Mouse (Mus musculus) heart, postnatal 14 days (tissue): ENCODE data around the gene Ifna13. TPM values are rescaled to one million over a fixed set of nuclear protein-coding genes. Genes with fewer than 3 reads are reported as not detected.

Experiments
- DNase-seq, 2 experiments: peaks; one replicate each; pipeline ENCODE4 v3.0.0; 2021 to 2022
- intact Hi-C: fragments of 180-260 bp; cut with DNase I; formaldehyde crosslinking; loops from one replicate; pipeline ENCODE4 v1.15.1; 2025
- long read RNA-seq, 2 experiments: library from polyadenylated mRNA; stranded (forward); transcript quantifications; one replicate each; pipeline ENCODE4 v2.0.0; 2021
- total RNA-seq, 2 experiments: library from RNA; stranded (reverse); gene quantifications; 2 replicates each; pipeline ENCODE4 v1.2.3; 2021

Ifna13 gene
- total RNA-seq = not detected
- long read RNA-seq, experiment 1 = 0 reads
- long read RNA-seq, experiment 2 = 0 reads

GRCm38 (mm10) chr4:88644359-88644758 lies at the start of gene Ifna13:
TSS of gene Ifna13 (minus strand) at chr4:88644459.
- intact Hi-C loops = no loop called here
- DNase-seq = no peak

- intact Hi-C loops = no loop called here
- DNase-seq = no peak
These were observed 49.1 kb upstream of the Ifna13 start for GRCm38 (mm10) chr4:88693392-88693791.

- no peak for DNase-seq
- intact Hi-C loops = no loop called here
These were observed 48.3 kb upstream of the Ifna13 start for GRCm38 (mm10) chr4:88692537-88692936.

GRCm38 (mm10) chr4:88691259-88691658 lies 47.0 kb upstream of the Ifna13 start, which contains the start of gene Ifnab:
TSS of gene Ifnab (minus strand) at chr4:88691359.
- intact Hi-C loops = no loop called here
- no peak for DNase-seq

- no peak for DNase-seq
- intact Hi-C loops = loop anchor here (5.0 kb wide), 1 partner anchor 133 kb away; the partner anchor contains the start of genes Ifna11 and Ifna7
These were observed 39.6 kb upstream of the Ifna13 start, which contains the start of gene Ifna2 for GRCm38 (mm10) chr4:88683812-88684211. TSS of gene Ifna2 (minus strand) at chr4:88683912.

- DNase-seq = no peak
- intact Hi-C loops = loop anchor here (5.0 kb wide), 1 partner anchor 136 kb away; the partner anchor contains the start of genes Ifna11 and Ifna7
These were observed 37.1 kb upstream of the Ifna13 start for GRCm38 (mm10) chr4:88681353-88681752.

- intact Hi-C loops = loop anchor here (5.0 kb wide), 1 partner anchor 137 kb away; the partner anchor contains the start of genes Ifna11 and Ifna7
These were observed 36.1 kb upstream of the Ifna13 start for GRCm38 (mm10) chr4:88680362-88680761.

GRCm38 (mm10) chr4:88676824-88677223 lies 32.6 kb upstream of the Ifna13 start, which contains the start of gene Ifna16:
TSS of gene Ifna16 (minus strand) at chr4:88676924.
- intact Hi-C loops = no loop called here
- no peak for DNase-seq

More at GRCm38 (mm10) chr4:88680362-88680761, 36.1 kb upstream of the Ifna13 start:
- peak in 1 of 2 experiments; percentile 20 for DNase-seq

- no peak for DNase-seq
- intact Hi-C loops = no loop called here
These were observed 11.2 kb upstream of the Ifna13 start for GRCm38 (mm10) chr4:88655461-88655860.

GRCm38 (mm10) chr4:88653644-88654043 lies 9.4 kb upstream of the Ifna13 start:
- intact Hi-C loops = no loop called here
- no peak for DNase-seq

- intact Hi-C loops = no loop called here
- DNase-seq = no peak
These were observed 1.7 kb downstream of the Ifna13 start for GRCm38 (mm10) chr4:88642526-88642925.

GRCm38 (mm10) chr4:88641077-88641831 lies 3.0 kb downstream of the Ifna13 start:
- intact Hi-C loops = no loop called here
- peak; percentile 97 to 100 for DNase-seq

- intact Hi-C loops = no loop called here
- no peak for DNase-seq
These were observed 3.6 kb downstream of the Ifna13 start for GRCm38 (mm10) chr4:88640704-88641076.

GRCm38 (mm10) chr4:88634311-88634710 lies 9.9 kb downstream of the Ifna13 start, which contains the start of gene C87499:
TSS of gene C87499 (minus strand) at chr4:88634411.
- DNase-seq = no peak
- intact Hi-C loops = no loop called here

GRCm38 (mm10) chr4:88603276-88603675 lies 41.0 kb downstream of the Ifna13 start, which contains the start of gene Ifna12:
TSS of gene Ifna12 (minus strand) at chr4:88603376.
- intact Hi-C loops = no loop called here
- no peak for DNase-seq

Other genes with a start within 250 kb of the Ifna13 start
- 1 to 10 TPM; 5.3 to 5.8 TPM for gene Hacd4, start 205.5 kb downstream of the Ifna13 start, total RNA-seq
- not detected for gene Ifnb1, start 121.7 kb downstream of the Ifna13 start, total RNA-seq
- not detected for gene Ifna15, start 86.2 kb downstream of the Ifna13 start, total RNA-seq
- not detected for gene Ifna14, start 72.7 kb downstream of the Ifna13 start, total RNA-seq
- not detected for gene Ifna9, start 52.1 kb downstream of the Ifna13 start, total RNA-seq
- gene Ifna12, start 41.1 kb downstream of the Ifna13 start, total RNA-seq = not detected
- not detected for gene C87499, start 10.0 kb downstream of the Ifna13 start, total RNA-seq
- gene Ifna16, start 32.5 kb upstream of the Ifna13 start, total RNA-seq = not detected
- not detected for gene Ifna2, start 39.5 kb upstream of the Ifna13 start, total RNA-seq
- gene Ifnab, start 46.9 kb upstream of the Ifna13 start, total RNA-seq = not detected
- 1 to 10 TPM in 1 of 2 experiments, under 1 TPM in 1; 0.22 to 1.0 TPM for gene Gm26566, start 77.3 kb upstream of the Ifna13 start, total RNA-seq
- gene Klhl9, start 78.0 kb upstream of the Ifna13 start, total RNA-seq = 10 to 100 TPM; 73.9 to 75.5 TPM
- gene Gm13271, start 110.4 kb upstream of the Ifna13 start, total RNA-seq = not detected
- not detected for gene Gm13283, start 115.7 kb upstream of the Ifna13 start, total RNA-seq
- not detected for gene Gm13290, start 129.4 kb upstream of the Ifna13 start, total RNA-seq
- not detected for gene Gm13289, start 132.5 kb upstream of the Ifna13 start, total RNA-seq
- not detected for gene Gm13272, start 135.4 kb upstream of the Ifna13 start, total RNA-seq
- gene Ifnz, start 137.7 kb upstream of the Ifna13 start, total RNA-seq = not detected
- gene Gm13276, start 141.2 kb upstream of the Ifna13 start, total RNA-seq = not detected
- gene Gm13277, start 144.2 kb upstream of the Ifna13 start, total RNA-seq = not detected
- not detected for gene Gm13278, start 147.1 kb upstream of the Ifna13 start, total RNA-seq
- gene Gm13275, start 150.0 kb upstream of the Ifna13 start, total RNA-seq = not detected
- gene Gm13279, start 152.9 kb upstream of the Ifna13 start, total RNA-seq = not detected
- under 1 TPM; 0.19 to 0.22 TPM for gene Gm13285, start 155.2 kb upstream of the Ifna13 start, total RNA-seq
- gene Gm13287, start 158.8 kb upstream of the Ifna13 start, total RNA-seq = not detected
- not detected for gene Gm13288, start 161.1 kb upstream of the Ifna13 start, total RNA-seq
- gene Ifna7, start 171.8 kb upstream of the Ifna13 start, total RNA-seq = not detected
- not detected for gene Ifna11, start 175.5 kb upstream of the Ifna13 start, total RNA-seq
- gene Ifna6, start 183.0 kb upstream of the Ifna13 start, total RNA-seq = not detected
- gene Ifna5, start 191.1 kb upstream of the Ifna13 start, total RNA-seq = not detected
- not detected for gene Ifna4, start 197.4 kb upstream of the Ifna13 start, total RNA-seq
- gene Ifna1, start 205.6 kb upstream of the Ifna13 start, total RNA-seq = not detected
- not detected for gene Ifne, start 235.7 kb upstream of the Ifna13 start, total RNA-seq